Mouse (Mus musculus) brain, embryonic 14.5 days (tissue): Measurements from ENCODE around the gene Myo18b.

Experiments used
- CTCF ChIP-seq: fragments of 200-500 bp; IDR thresholded peaks from 2 replicates; pipeline ENCODE4 v1.5.1; 2012; ENCODE audit warnings: inconsistent platforms, mild to moderate bottlenecking, moderate library complexity, borderline replicate concordance; ENCODE audit not compliant: insufficient read depth, insufficient read length; ENCODE audit errors: extremely low read depth
- POLR2A ChIP-seq: fragments of 200-500 bp; IDR thresholded peaks from 2 replicates; pipeline ENCODE4 v1.6.1; 2012; ENCODE audit warnings: mild to moderate bottlenecking, inconsistent platforms, borderline replicate concordance; ENCODE audit not compliant: poor library complexity, insufficient read depth, insufficient read length, severe bottlenecking; ENCODE audit errors: extremely low read depth

DNA sequence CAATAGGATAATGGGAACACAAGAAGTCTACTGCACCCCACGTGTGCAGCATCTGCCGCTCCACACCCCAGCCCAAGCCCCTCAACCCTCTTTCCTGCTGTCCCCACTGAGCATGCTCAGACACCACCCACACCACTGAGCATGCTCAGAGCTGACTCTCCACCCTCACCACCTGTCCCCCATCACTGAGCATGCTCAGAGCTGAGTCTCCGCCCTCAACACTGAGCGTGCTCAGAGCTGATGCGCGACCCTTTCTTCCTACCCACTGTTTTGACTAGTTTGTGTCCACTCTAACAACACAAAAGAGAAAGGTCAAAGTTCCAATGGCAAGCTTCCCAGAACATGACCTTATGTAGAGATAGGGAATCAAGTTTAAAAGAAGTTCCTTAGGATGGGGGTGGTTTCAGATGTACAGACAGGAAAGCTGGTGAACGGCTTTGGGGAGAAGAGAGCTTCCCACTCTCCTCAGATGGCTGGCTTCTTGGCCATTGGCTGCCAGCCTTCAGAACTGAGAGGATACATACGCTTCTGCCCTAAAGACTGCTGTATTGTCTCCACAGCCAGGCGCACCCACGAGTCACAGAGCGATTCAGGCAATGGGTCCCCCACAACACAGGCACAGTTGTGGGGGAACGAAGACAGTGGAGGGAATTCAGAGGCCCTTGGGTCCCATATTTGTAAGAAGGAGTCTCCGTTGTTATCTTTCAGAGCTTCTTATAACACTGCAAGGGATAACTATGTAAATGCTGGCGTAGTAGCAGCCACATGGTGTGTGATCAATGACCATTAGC, 209.7 kb downstream of the Myo18b start:
- TF ChIP-seq CTCF: no peak
- TF ChIP-seq POLR2A: no peak
